Mouse (Mus musculus) mesoderm, embryonic 11.5 days (tissue): ENCODE data around the gene Tnfsfm13.

Experiments
- DNase-seq: peaks from one replicate; pipeline ENCODE4 v3.0.0-alpha.2; 2012; ENCODE audit warnings: low read depth, low spot score

Tnfsfm13 gene

DNA sequence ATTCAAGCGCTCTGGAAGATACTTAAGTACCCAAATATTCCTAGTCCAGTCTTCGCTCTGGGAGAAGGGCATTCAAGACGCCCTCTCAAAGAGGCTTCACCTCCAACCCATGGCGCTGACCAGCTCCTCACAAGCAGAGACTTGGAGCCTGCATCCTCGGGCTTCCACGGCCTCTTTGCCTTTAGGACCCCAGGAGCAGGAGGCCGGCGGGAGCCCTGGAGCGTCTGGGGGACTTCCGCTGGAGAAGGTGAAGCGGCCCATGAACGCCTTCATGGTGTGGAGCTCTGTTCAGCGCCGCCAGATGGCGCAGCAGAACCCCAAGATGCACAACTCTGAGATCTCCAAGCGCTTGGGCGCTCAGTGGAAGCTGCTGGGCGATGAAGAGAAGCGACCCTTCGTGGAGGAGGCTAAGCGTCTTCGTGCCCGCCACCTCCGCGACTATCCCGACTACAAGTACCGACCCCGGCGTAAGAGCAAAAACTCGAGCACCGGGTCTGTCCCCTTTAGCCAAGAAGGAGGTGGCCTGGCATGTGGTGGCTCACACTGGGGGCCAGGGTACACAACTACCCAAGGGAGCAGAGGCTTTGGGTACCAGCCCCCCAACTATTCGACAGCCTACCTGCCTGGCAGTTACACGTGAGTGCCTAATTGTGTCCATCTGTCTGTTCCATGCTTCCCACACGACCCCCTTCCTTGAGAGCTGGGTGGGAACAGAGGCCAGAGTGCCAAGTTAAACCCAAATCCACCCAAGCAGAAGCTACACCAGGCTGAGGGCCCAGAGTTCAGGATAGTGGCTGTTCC lies 40.4 kb downstream of the Tnfsfm13 start, which contains the start of gene Sox15:
TSS of gene Sox15 (plus strand) at position 51 of the 801 bp plus-strand sequence.
- peak; percentile 88 for DNase-seq

DNA sequence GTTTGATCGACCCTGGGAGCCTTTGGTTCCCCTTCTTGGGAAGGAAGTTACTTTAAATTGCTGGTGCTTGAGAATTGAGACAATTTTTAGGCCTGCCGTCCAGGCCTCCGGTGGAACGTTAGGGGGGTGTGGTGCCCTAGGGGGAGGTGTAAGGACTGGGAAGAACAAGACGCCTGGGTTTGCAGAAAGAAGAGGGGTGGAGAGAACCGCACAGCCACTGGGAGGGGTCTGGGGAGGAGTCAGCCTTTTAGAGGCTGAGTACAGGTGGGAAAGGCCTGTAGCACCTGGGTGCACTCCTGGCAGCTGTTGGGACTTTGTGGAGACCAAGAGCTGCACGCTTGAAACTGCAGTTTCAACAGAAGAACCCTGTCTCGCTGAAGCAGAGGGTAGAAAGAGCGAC lies 41.1 kb downstream of the Tnfsfm13 start:
- DNase-seq, result no peak

DNA sequence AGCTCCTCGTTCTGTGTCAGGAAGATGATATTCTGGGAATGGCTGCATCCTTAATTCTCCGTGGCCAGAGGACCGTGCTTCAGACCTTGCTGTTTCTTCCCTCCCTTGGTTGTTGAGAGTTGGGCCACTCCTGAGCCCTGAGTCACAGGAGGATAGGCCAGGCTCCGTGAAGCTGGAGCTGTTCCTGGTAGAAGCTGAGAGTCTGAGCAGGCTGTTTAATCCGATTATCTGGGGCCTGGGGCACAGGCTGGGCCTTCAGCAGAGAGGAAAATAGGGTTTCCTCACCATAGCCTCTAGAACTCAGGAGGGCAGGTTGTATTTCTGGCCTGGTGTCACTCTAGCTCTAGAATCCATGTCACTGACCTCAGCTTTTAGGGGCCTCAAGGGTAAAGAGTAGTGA lies 42.5 kb downstream of the Tnfsfm13 start:
- DNase-seq, result no peak

DNA sequence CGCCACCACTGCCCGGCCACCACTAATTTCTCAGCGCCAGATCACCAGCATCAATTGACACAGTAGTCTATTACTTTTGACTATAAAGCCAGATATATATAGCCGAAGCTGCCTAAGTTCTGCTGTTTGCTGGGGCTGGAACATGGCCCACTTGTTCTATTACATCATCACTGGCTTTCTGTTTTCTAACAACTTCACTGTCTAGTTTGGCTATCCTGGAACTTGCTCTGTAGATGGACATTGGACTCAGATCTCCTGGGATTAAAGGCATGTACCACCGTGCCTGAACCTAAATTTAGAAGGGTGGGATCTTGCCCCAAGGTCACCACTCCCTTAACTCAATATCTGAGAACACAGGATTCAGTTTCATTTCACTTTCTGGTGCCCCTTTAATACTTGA lies 50.0 kb downstream of the Tnfsfm13 start:
- DNase-seq, result no peak

DNA sequence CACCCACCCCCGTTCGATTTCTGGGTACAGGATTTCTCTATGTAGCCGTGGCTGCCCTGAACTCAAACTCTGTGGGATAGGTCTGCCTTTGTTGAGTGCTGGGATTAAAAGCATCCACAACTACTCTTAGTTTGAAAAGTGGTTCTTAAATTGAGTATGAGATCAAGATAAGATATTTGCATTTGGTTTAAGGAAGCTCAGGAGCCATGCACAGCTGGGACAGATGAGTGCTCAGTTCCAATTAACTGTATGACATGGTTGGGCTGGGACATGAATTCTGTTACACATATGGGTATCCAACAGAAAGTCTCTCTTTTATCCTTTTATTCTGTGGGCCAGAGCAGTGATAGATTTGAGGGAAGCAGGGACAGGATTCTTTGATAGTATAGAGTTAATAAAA lies 60.4 kb downstream of the Tnfsfm13 start:
- no peak for DNase-seq

DNA sequence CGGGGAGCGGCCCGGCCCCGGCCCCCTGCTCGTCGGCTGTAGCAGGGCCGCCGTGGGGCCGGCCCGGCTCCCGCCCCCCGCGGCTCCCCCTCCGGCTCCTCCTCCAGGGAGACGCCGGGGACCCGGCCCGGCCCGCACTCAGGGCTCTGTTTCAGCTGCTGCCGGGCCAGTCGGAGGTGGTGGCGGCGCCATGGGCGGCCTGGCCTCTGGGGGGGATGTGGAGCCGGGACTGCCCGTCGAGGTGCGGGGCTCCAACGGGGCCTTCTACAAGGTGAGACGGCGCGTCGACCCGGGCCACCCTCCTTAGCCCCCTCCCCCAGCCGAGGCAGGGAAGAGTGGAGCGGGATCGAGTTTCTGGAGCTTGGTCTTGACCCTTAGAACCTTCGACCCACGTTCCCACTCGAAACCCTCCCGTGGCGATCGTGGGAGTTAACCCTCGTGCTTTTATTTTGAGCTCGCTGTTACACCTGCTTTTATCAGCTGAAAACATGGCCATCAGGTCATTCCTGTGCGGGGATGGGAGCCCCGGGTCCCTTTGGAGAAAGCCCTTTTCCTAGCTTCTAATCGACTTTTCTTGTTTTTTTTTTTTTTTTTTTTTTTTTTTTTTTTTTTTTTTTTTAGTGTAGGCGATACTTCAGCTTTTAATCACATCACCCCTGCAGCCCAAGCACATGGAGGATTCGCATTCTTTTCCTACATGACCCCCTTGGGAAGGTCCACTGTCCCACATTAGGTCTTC lies 62.6 kb downstream of the Tnfsfm13 start:
- peak; percentile 44 for DNase-seq
